Mouse (Mus musculus) retina, postnatal 1 day (tissue): ENCODE data around the gene Cort.
"Not testable (repeated sequence)": the region's sequence is repeated elsewhere in the genome, so short reads cannot be mapped to it uniquely, and the experiment has no call there.

Experiments used
- DNase-seq: peaks from one replicate; pipeline ENCODE4 v3.0.0-alpha.2; 2012

Cort gene

DNA sequence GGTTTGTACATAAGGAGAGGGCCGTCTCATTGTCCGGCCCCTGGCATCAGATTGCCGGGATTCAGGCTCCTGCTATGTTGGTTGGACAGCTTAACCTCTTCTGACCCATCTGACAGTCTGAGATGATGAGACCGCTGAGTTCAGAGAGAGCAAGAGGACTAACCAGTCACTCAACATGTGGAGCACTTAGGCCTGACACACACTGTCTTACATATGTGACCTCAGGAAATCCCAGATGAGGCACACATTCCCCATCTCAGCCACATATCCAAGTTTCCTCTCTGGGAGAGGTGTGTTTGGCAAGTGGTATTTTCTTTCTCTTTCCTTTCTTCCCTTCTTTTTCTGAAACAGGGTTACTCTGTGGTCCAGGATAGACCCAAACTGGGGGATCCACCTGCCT, 18.6 kb upstream of the Cort start:
- no peak for DNase-seq

DNA sequence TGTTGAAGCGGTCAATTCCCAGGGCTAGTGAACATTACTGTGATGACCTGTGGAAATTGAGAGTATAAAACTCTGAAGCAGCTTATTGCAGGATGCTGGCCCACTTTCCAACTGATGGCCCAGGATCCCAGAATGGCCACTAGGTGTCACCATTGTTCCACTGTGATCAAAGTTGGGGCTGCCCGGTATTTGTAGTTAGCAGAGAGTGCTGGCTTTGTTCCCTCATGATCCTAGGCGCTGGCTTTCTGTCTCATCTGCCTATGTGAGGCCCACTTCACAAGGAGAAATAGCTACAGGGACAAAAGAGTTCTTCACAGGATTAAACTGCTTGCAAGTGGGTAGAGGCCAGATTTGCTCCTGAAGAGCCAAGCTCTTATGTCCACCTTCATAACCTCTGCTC, 17.9 kb upstream of the Cort start:
- peak; percentile 91 for DNase-seq

DNA sequence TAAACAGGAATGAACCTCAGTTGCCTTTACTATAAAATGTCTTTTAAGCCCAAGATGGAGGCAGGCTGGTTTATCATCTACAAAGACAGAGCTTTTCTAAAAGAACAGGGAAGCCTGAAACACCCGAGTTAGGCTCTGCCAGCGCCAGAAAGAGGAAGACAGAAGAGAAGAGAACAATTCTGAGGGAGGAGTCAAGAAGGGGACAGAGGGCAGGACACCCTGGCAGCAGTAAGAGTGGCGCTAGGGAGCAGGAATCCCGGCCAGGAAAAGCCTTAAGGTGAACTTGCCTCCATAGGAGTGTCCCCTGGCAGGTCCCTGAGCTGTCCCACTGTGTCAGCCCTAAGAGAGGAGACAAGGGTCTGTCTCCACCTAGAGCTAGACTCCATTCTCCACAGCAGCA, 17.0 kb upstream of the Cort start:
- no peak for DNase-seq

DNA sequence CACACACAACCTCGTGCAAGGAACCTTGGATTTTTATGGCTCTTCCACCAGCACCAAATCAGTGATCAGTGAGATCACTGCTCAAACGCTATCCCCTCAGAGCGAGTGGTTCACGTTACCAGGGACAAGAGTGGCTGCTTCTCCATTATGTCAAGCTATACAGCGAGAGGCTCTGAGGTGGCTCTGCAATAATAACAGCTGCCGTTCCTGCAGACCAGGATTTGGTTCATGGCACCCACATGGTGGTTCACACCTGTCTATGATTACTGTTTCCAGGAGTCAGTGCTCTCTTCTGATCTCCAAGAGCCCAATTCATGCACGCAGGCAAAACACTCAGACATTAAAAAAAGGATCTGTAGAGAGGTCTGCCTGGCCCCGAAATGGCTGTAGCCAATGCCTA, 12.0 kb upstream of the Cort start:
- DNase-seq, result no peak

DNA sequence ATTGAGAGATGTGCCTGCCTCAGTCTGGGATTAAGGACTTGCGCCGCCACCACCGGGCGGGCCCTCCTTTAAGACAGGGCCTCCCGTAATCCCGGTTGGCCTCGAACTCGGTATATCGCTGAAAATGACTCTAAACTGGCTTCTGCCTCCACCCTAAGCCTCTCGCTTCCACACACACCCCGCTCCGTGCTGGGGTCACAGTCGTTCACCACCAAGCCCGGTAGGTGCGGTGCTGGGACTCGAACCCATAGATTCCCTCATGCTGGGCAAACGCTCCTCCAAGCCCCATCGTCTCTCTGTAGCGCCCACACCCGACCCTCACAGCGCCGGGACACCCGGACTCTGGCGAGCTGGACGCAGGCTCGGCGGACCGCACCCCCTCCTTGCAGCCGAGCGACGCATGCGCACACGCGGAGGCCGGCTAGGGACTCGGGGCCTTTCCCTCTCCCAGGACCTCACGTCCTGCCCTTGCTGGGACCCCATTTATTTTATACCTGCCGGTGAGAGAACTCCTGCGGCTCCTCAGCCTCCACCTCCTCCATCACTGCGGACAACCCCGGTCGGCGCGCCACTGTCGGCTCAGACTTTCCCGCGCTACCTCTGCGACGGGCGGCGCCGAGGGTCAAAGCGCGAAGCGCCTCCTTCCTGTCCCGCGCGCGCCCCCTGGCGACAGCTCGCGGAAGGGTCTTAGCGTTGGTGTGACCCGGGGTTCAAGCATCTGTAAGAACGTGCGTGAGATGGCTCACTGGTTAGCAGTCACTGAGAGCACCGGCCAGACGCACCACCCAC, 10.6 kb upstream of the Cort start, which contains the start of gene Cenps:
Cenps (minus strand) TSS at position 648 of the 789 bp plus-strand sequence.
- peak; percentile 95 for DNase-seq

DNA sequence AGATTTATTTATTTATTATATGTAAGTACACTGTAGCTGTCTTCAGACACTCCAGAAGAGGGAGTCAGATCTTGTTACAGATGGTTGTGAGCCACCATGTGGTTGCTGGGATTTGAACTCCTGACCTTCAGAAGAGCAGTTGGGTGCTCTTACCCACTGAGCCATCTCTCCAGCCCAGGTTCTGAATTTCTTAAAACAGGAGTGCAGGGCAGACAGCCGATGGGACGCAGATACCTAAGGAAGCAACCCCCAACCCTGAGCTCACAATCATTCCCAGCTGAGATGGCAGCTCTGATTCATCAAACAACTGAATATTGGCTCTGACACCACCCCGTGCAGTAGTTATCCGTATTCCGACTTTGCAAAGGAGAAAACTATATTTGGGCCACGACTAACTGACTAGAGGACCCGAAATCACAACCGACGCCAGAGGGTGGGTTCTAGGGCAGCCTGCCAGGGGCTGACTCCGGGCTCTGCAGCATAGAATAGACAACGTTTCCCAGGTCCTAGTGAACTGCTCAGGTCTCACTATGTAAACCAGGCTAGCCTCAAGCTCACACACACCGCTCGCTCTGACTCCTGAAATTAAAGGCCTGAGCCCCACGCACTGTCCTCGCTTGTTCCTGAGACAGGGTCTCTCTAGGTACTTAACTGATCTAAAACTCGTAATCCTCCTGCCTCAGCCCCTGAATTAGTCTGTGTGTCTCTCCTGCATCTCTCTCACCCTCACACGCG, 9.7 kb upstream of the Cort start:
- DNase-seq, result peak; percentile 10

DNA sequence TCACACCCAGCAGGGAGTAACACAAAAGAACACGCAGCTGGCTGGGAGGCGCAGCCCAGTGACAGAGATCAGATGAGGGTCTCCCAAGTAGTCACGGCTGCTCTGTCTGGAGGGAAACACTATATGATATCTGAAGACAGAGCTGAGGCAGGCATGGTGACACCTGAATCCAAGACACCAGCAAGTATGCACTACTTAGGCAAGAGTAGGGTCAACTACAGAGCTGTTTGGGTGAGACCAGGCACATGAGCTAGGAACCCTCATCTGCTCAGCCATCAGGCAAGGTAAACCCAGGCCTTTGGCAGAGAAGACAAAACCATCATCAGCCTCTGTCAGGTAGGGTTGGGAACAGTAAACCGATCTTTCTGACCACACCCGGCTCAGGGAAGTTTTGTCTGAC, 6.8 kb upstream of the Cort start:
- no peak for DNase-seq

DNA sequence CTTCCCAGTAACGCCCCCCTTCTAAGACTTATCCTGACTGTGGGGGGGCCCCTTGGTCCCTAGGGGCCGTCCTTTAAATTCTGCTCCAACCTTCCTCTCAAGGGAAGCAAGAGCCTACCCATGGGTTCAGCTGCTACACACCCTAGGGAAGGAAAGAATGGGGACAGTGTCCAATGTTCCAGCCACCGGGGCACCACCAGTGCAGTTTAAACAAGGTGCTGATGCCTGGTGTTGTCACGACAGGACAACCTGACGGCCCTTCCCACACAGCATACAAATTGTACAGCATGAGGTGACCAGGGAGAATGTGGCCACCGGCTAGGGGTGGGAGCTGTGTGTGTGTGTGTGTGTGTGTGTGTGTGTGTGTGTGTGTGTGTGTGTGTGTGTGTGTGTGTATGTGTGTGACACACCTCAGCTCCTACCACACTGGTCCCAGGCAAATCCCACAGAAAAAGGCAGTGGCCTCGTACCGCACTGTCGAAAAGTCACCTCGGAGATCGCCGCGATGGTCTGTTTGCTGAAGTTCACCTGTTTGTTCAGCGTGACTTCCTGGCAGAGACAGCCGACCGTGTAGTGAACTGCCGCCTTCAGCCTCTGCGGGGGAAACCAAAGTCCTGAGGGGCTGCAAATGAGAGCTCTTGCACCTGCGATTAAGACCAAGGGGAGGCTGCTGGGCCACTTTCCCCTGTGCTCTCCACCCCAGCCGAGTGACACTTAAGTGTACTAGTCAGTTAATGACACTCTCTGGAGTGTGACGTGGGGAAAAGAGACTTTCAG, 5.4 kb upstream of the Cort start:
- no peak for DNase-seq

DNA sequence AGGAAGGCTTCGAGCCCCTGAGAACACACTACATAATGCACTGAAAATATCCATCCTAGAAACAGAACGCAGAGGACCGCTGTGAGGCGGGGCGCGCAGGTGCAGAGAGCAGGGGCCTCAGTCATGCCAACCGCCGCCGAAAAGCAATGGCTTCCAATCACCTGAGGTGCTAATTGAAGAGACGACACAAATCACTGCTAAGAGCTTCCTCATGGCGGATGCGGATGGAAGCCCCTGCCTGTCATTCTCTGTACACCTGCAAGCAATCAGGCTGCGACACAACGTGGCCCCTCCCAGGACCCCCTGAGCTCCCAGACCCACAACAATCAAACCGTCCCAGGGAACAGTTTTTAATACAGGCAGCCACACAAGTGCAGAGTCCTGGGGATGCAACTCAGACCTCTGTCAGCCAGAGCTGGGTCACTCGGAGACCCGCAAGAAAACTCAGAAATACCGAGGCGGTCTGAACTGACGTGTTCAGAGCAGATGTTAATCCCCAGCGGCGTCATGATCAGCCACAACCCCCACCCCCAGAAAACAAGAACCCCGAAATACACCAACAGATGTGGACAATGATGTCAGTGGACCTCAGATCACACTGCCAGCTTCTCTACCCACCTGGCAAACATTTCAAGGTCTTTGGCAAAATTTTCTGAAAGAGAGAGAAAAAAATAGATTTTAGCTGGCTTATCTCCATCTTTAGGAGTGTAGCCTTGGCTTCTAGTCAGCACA, 4.6 kb upstream of the Cort start:
- no peak for DNase-seq

DNA sequence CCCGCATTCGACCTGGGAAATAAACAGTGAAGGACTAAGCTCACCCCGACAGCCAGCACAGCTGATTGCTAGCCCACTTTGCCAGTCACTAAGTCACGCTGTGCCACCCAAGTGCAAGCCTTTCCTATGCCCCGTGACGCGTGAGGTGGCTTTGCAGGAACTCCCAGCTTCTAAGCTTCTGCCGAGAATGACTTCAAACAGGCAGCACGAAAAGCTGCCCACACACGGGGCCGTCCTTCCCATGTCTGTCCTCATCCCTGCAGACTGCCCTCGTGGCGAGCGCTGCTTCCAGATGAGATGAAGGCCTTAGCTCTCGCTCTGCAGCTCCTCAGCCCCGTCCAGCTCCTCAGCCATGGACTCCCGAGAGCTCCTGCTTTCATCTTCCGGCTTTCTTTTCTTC, 1.9 kb upstream of the Cort start:
- no peak for DNase-seq

DNA sequence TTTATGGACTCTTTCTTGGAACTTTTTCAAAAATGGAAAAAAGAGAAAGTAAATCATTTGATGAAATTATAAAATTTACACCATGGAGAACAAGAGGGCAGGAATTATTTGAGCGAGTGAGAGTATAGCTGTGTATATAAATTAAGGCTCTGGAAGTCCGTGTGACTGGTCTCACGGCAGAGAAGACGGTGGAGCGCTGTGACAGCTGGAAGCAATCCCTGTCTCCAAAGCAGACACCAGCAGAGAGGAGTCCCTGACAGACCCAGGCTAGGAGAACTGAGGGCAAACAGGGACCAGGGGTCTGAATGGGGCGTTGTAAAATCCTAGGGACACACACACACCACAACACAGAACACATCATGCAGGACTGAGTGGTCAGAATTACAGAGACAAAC, 451 bp downstream of the Cort start:
- no peak for DNase-seq

DNA sequence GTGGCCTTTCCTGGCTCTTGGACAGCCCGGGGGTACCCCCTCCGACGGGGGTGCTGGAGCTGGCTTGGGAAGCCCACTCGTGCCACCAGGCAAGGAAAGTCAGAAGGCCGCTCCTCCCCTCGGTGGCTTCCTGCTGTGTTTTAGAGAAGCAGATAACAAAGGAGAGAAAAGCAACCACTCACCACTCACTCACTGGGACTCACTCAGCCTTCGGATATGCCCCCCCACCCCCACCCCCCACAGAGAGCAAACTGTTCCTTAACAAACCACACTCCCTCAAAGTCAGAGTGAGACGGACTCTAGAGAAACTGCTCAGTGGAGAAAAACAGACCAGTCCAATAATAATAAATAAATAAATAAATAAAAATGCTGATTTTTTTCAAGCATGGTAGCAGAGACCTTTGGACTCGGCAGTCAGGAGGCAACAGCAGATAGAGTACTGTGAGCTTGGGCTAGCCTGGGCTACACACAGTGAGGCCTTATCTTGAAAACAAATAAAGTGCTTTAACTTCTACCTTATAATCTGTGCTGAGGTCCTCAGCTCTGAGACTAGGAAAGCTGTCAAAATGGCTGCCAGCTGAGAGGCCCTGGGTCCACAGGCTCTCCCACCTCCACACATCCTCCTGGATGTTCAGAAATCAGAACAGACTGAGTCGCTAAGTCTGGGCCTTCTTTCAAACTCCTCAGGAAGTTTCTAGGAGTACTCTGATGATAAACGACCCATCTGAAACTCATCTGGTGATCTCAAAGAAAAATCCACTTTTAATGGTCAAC, 1.0 kb downstream of the Cort start:
- DNase-seq, result no peak

DNA sequence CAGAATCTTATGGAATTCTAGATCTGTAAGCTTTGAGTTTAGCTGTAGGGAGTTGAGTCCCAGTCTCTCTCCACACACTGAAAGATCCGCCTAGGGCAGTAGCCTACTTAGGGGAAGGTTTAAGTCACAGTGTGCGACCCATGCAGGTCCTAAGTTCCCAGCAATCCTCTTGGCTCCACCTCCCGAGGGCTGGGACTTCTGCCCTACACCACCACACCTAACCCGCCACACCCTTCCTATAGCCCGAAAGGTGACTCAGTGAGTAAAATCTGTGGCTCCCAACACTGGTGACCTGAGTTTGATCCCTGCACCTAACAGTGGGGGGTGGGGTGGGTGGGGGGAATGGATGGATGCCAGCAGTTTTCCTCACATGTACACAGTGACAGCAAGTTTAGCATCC, 3.1 kb downstream of the Cort start:
- DNase-seq, result no peak

DNA sequence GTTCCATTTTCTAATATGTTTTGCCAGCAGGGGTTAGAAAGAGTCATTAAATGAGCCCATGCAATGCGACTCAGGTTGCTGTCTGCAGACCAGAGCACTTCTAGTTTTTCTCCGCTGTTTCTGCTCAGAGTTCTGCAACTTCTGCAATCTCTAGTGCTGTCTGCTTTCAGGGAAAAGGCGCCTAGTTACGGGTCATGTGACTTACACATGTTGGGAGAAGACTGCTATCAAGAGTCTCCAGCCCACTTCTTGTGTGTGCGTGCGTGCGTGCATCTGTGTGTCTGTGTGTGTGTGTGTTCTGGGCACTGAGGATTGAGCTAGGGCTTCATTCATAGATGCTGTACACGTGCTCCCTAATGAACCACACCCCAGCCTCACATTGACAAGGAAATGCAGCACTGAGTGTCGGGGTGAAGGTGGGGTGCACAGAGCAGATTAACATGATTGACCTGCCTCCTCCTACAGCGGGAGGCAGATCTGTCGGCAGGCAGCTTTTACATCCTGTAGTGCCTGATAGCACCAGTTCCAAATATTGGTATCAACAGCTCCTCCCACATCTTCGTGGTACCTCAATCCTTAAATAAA, 6.5 kb downstream of the Cort start:
- DNase-seq, result not testable (repeated sequence)

DNA sequence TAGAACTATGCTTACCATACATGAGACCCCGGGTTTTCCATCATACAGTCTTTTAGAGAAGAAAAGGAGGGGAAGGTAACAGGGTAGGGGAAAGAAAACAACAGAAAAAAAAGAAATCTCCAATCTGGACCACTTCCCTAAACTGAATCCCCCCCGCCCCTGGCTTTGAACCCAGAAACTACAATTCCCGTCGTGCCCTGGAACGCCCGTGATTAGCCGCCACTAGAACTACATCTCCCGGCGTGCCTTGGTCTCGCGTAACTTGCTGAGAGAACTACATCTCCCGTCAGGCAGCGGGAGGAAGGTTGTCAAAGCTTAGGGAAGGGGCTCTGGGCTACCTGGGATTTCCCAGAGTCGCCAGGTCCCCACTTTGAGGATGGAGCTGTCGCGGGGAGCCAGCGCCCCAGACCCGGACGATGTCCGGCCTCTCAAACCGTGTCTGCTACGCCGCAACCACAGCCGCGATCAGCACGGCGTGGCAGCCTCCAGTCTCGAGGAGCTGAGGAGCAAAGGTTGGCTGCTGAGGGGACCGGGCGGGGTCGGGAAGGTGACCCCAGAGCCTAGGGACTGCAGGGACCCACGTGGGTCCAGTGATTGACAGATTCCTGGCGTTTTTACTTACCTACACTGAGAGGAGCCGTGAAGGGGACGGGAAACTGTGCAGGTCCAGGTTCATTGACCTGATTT, 22.5 kb downstream of the Cort start, which contains the start of gene Dffa:
Dffa (plus strand) TSS at position 272 of the 687 bp plus-strand sequence.
- DNase-seq, result peak; percentile 95

DNA sequence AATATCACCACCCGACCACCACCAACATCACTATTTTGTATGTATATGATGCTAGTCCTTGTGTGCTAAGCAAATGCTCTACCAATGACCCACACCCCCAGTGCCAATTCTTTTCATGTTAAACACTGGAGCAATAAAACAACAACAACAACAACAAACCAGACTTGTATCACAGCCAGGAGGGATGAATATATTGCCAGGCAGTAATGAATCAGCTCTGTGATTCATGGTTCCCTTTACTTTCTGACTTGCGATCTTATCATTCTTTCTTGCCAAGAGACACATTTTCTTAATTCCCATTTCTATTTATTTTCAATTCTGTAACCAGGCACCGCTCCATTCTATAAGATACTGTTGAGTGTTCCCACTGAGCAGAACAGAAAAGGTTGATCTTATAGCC, 25.1 kb downstream of the Cort start:
- no peak for DNase-seq

DNA sequence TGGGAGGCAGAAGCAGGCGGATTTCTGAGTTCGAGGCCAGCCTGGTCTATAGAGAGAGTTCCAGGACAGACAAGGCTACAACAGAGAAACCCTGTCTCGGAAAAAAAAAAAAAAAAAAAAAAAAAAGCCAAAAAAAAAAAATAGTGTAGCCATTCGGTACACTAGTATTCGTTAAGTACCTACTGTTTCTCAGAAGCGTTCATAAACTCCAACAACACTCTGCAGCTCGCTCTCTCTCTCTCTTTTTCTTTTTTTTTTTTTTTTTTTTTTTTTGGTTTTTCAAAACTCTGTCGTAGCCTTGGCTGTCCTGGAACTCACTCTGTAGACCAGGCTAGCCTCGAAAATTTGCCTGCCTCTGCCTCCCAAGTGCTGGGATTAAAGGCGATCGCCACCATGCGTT, 26.1 kb downstream of the Cort start:
- DNase-seq, result not testable (repeated sequence)

DNA sequence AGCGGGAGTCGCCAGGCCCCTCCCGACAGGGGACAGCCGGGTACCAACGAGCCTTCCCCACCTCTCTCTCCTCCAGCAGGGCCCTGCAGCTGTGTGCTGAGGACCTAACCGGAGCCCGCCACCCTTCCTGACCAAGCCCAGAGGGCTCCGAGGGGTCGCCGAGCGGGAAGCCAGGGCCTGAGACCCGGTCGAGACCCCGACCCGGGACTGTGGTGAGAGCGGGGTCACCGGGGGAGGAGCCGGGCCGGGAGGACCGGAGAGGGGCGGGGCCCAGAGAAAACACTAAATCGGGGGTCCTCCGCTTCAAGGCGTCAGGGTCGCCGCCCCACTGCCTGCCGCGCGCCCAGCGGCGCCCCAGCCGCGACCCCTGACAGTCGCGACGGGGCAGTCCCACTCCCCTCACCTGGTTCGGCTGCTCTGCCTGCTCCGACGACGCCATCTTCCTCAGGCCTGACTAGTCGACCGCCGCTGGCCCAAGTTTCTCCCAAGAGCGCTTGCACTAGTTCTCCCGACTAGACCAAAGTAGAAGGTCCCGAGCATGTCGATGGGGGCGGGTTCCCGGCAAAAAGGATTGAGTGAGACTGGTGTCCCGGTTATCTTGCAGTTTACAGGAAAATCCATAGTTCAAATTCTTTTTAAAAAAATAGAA, 27.1 kb downstream of the Cort start, which contains the start of gene Pex14:
Pex14 (minus strand) TSS at position 508 of the 649 bp plus-strand sequence.
- DNase-seq, result peak; percentile 94

DNA sequence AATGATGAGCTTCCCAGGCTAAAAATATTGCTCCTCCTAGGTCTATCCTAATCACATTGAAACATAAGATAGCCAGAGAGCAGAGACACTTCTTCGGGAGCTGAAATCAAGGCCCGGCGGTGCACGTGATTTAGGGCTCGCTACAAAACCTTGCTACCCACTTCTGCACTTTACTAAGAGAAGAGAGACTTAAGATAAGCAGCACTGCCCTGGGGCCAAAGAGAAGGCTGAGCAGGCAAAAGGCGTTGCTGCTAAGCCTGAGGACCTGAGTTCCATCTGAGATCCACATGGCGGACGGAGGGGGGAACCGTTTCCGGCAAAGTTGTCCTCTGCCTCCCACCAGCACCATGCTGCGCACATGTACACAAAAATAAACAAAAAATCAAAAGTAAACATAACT, 28.0 kb downstream of the Cort start:
- no peak for DNase-seq

DNA sequence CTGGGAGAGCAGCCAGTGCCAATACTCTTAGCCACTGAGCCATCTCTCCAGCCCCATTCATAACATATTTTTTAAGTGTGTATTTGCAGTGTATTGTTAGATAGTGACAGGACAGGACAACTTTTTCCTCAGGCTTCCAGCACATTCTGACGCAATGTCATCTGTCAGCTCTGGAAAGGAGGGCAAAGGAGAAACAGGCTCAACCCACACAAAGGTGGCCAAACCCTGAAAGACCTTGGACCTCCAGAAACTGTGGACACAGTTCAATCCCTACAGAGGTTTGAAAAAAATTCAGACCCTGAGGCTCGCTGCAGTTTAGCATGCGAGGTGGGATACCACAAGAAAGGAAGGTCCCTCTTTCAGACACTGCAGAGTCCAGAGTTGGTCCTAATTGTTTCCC, 28.6 kb downstream of the Cort start:
- DNase-seq, result no peak
